Mouse (Mus musculus) heart, postnatal 4 days (tissue): ENCODE results near the gene Pin1. TPM values are rescaled to one million over a fixed set of nuclear protein-coding genes. Genes with fewer than 3 reads are reported as not detected.
"Not testable (repeated sequence)": the region's sequence is repeated elsewhere in the genome, so short reads cannot be mapped to it uniquely, and the experiment has no call there.

Experiments used
- DNase-seq: peaks from one replicate; pipeline ENCODE4 v3.0.0; 2021
- total RNA-seq, 2 experiments: library from RNA; stranded (reverse); gene quantifications; 2 replicates each; pipeline ENCODE4 v1.2.3; 2021

Gene Pin1
- total RNA-seq, 2 experiments from 2014 or later: 20.5 to 22.1 TPM

- DNase-seq: peak; percentile 83
These were observed 10.4 kb downstream of the Pin1 start for GRCm38 (mm10) chr9:20662325-20662724.

- no peak for DNase-seq
These were observed 11.0 kb downstream of the Pin1 start for GRCm38 (mm10) chr9:20662874-20663273.

GRCm38 (mm10) chr9:20663956-20664355, 12.1 kb downstream of the Pin1 start:
- no peak for DNase-seq

GRCm38 (mm10) chr9:20664366-20664765, 12.5 kb downstream of the Pin1 start:
- no peak for DNase-seq

- no peak for DNase-seq
These were observed 13.2 kb downstream of the Pin1 start for GRCm38 (mm10) chr9:20664982-20665637.

GRCm38 (mm10) chr9:20665925-20666324, 14.0 kb downstream of the Pin1 start:
- DNase-seq: no peak

- DNase-seq: no peak
These were observed 14.7 kb downstream of the Pin1 start for GRCm38 (mm10) chr9:20666510-20667034.

- no peak for DNase-seq
These were observed 16.2 kb downstream of the Pin1 start for GRCm38 (mm10) chr9:20668065-20668464.

GRCm38 (mm10) chr9:20672047-20672446, 20.2 kb downstream of the Pin1 start:
- no peak for DNase-seq

GRCm38 (mm10) chr9:20677892-20678291, 26.0 kb downstream of the Pin1 start:
- no peak for DNase-seq

- DNase-seq: no peak
These were observed 28.6 kb downstream of the Pin1 start for GRCm38 (mm10) chr9:20680378-20680958.

- no peak for DNase-seq
These were observed 29.9 kb downstream of the Pin1 start for GRCm38 (mm10) chr9:20681546-20682388.

GRCm38 (mm10) chr9:20682389-20682722, 30.5 kb downstream of the Pin1 start:
- DNase-seq: no peak

GRCm38 (mm10) chr9:20685081-20685861, 33.4 kb downstream of the Pin1 start:
- no peak for DNase-seq

GRCm38 (mm10) chr9:20689403-20689802, 37.5 kb downstream of the Pin1 start:
- DNase-seq: no peak

- peak; percentile 27 for DNase-seq
These were observed 38.0 kb downstream of the Pin1 start for GRCm38 (mm10) chr9:20689913-20690312.

- not testable (repeated sequence) for DNase-seq
These were observed 38.6 kb downstream of the Pin1 start for GRCm38 (mm10) chr9:20690449-20690848.

GRCm38 (mm10) chr9:20692863-20693262, 41.0 kb downstream of the Pin1 start:
- no peak for DNase-seq

- peak; percentile 11 for DNase-seq
These were observed 42.9 kb downstream of the Pin1 start for GRCm38 (mm10) chr9:20694721-20695235.

GRCm38 (mm10) chr9:20696107-20696712, 44.3 kb downstream of the Pin1 start:
- no peak for DNase-seq

- no peak for DNase-seq
These were observed 45.6 kb downstream of the Pin1 start for GRCm38 (mm10) chr9:20697466-20697865.
